Mouse (Mus musculus) G1E (cell line): ENCODE results near the gene Nipa2.

Experiments
- CTCF ChIP-seq: IDR thresholded peaks from 2 replicates; pipeline ENCODE4 v1.5.1; 2012; ENCODE audit warnings: low read depth, low read length, inconsistent platforms, mixed read lengths
- GATA1 ChIP-seq: IDR thresholded peaks from 2 replicates; pipeline ENCODE4 v1.6.1; 2012; ENCODE audit warnings: borderline replicate concordance, low read length, inconsistent platforms, mixed read lengths
- GATA2 ChIP-seq: IDR thresholded peaks from 2 replicates; pipeline ENCODE4 v1.6.1; 2012; ENCODE audit warnings: low read depth, low read length, inconsistent platforms, borderline replicate concordance
- POLR2AphosphoS5 ChIP-seq: IDR thresholded peaks from 2 replicates; pipeline ENCODE4 v1.6.1; 2012; ENCODE audit warnings: low read depth, low read length, inconsistent platforms; ENCODE audit not compliant: insufficient replicate concordance
- TAL1 ChIP-seq: conservative IDR thresholded peaks from 2 replicates; pipeline ENCODE4 v1.6.1; 2012; ENCODE audit warnings: low read depth, low read length, inconsistent platforms, mixed read lengths

- TF ChIP-seq CTCF (no peak), GATA1 (no peak), GATA2 (no peak), TAL1 (no peak), POLR2AphosphoS5 (no peak)
Observed at GRCm38 (mm10) chr7:55957178-55957577, 5.1 kb downstream of the Nipa2 start.
